Mouse (Mus musculus) forelimb bud, embryonic 11.5 days (tissue): ENCODE measurements around the gene Cks2.

Experiments used
- DNase-seq: peaks from one replicate; pipeline ENCODE4 v3.0.0-alpha.2; 2012; ENCODE audit warnings: low read depth, low spot score

The Cks2 gene

GRCm38 (mm10) chr13:51679332-51679731 lies 34.3 kb downstream of the Cks2 start:
- no peak for DNase-seq

- DNase-seq, result no peak
Observed at GRCm38 (mm10) chr13:51681076-51681475, 36.0 kb downstream of the Cks2 start.

- DNase-seq, result no peak
Observed at GRCm38 (mm10) chr13:51681634-51682033, 36.6 kb downstream of the Cks2 start.

GRCm38 (mm10) chr13:51685290-51685966 lies 40.4 kb downstream of the Cks2 start:
- no peak for DNase-seq

- DNase-seq, result no peak
Observed at GRCm38 (mm10) chr13:51686966-51687365, 41.9 kb downstream of the Cks2 start.

GRCm38 (mm10) chr13:51688688-51689087 lies 43.7 kb downstream of the Cks2 start:
- no peak for DNase-seq

- DNase-seq, result no peak
Observed at GRCm38 (mm10) chr13:51696481-51696880, 51.4 kb downstream of the Cks2 start.

GRCm38 (mm10) chr13:51697455-51697854 lies 52.4 kb downstream of the Cks2 start:
- DNase-seq, result no peak

GRCm38 (mm10) chr13:51697897-51698296 lies 52.9 kb downstream of the Cks2 start:
- no peak for DNase-seq

GRCm38 (mm10) chr13:51698318-51698717 lies 53.3 kb downstream of the Cks2 start:
- DNase-seq, result no peak
